Mouse (Mus musculus): ENCODE measurements around the gene Ccnd2.

DNA sequence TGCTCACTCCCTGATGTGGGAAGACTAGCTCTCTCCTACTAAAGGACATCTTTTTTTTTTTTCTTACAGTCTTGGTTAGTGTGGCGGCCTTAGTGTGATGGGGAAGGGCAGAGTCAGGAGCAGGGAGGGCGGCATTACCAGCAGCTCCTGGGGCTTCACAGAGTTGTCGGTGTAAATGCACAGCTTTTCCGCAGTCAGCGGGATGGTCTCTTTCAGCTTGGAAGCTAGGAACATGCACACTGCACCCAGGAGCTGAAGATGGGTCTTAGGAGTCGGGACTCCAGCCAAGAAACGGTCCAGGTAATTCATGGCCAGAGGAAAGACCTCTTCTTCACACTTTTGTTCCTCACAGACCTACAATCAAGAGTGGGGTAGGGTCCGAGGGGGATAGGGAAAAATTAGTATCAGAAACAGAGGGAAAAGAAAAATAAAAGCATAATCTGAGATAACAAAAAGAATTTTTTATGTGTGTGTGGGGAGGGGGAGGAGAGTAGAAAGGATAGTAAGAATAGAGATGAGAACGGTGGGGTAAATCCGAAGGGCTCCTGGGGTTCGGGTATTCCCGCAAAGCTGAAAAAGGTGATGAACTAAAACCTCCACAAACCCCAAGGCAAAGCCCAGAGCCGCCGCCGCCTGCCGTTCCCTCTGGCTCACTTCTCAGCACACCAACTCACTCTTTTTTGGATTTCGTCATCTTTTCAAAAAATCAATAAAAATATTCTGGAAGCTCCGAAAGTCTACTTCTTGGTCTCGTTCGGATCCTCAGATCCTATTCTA, 3.3 kb downstream of the Ccnd2 start:
- TF ChIP-seq ZC3H11A (IDR thresholded peaks at IDR 0.05; ENCODE audit: borderline replicate concordance, low read depth, low read length) (no peak), ZNF384 (IDR thresholded peaks at IDR 0.05; ENCODE audit: low read depth, low read length) (no peak), CHD2 (IDR thresholded peaks at IDR 0.05; ENCODE audit: low read depth, low read length) (no peak)
